Mouse (Mus musculus): ENCODE data around the gene Rab40c.

Gene Rab40c

GRCm38 (mm10) chr17:25919144-25919785 is at the start of gene Rab40c:
Gene Rab40c (minus strand): TSS chr17:25919727.
- DNase-seq, result no peak

GRCm38 (mm10) chr17:25968176-25968575 is 48.6 kb upstream of the Rab40c start:
- DNase-seq, result no peak

GRCm38 (mm10) chr17:25967652-25968051 is 48.1 kb upstream of the Rab40c start:
- DNase-seq, result peak; percentile 65

GRCm38 (mm10) chr17:25964271-25964670 is 44.7 kb upstream of the Rab40c start:
- peak; percentile 77 for DNase-seq

- no peak for DNase-seq
These were observed 42.9 kb upstream of the Rab40c start for GRCm38 (mm10) chr17:25962413-25962905.

- DNase-seq, result no peak
These were observed 42.0 kb upstream of the Rab40c start for GRCm38 (mm10) chr17:25961566-25961965.

GRCm38 (mm10) chr17:25959630-25960467 is 40.3 kb upstream of the Rab40c start:
- DNase-seq, result peak; percentile 65

- peak; percentile 80 for DNase-seq
These were observed 39.4 kb upstream of the Rab40c start for GRCm38 (mm10) chr17:25958771-25959494.

- DNase-seq, result peak; percentile 80
These were observed 38.1 kb upstream of the Rab40c start for GRCm38 (mm10) chr17:25957586-25958051.

- no peak for DNase-seq
These were observed 37.1 kb upstream of the Rab40c start for GRCm38 (mm10) chr17:25956631-25957030.

- DNase-seq, result peak; percentile 96
These were observed 36.7 kb upstream of the Rab40c start for GRCm38 (mm10) chr17:25956201-25956600.

GRCm38 (mm10) chr17:25955736-25956135 is 36.2 kb upstream of the Rab40c start:
- DNase-seq, result no peak

GRCm38 (mm10) chr17:25954671-25955070 is 35.1 kb upstream of the Rab40c start:
- DNase-seq, result no peak

- peak; percentile 90 for DNase-seq
These were observed 33.6 kb upstream of the Rab40c start for GRCm38 (mm10) chr17:25953161-25953560.

- DNase-seq, result peak; percentile 82
These were observed 32.5 kb upstream of the Rab40c start, which contains the start of gene A930017K11Rik for GRCm38 (mm10) chr17:25951803-25952623. Gene A930017K11Rik (minus strand): TSS chr17:25952565.

- DNase-seq, result no peak
These were observed 31.8 kb upstream of the Rab40c start for GRCm38 (mm10) chr17:25951225-25951802.

GRCm38 (mm10) chr17:25950706-25951105 is 31.2 kb upstream of the Rab40c start:
- DNase-seq, result peak; percentile 69

- peak; percentile 71 for DNase-seq
These were observed 30.5 kb upstream of the Rab40c start for GRCm38 (mm10) chr17:25949981-25950380.

- peak; percentile 58 for DNase-seq
These were observed 28.5 kb upstream of the Rab40c start for GRCm38 (mm10) chr17:25948051-25948450.

GRCm38 (mm10) chr17:25947576-25947975 is 28.0 kb upstream of the Rab40c start:
- DNase-seq, result peak; percentile 36

GRCm38 (mm10) chr17:25946891-25947290 is 27.4 kb upstream of the Rab40c start:
- peak; percentile 48 for DNase-seq

GRCm38 (mm10) chr17:25946349-25946748 is 26.8 kb upstream of the Rab40c start:
- no peak for DNase-seq

Data from cerebellum, adult 9-11 months (tissue).